Mouse (Mus musculus) thymus, adult 2 months (tissue): ENCODE measurements around the gene Rab32. TPM values are rescaled to one million over a fixed set of nuclear protein-coding genes. Genes with fewer than 3 reads are reported as not detected.

Experiments used
- DNase-seq: peaks from one replicate; pipeline ENCODE4 v3.0.0; 2021
- H3K27ac ChIP-seq: fragments of 200-500 bp; 2 replicates; pipeline ENCODE4 v1.5.1; 2012; ENCODE audit warnings: low read length, control low read depth; ENCODE audit not compliant: control insufficient read depth, insufficient read depth
- H3K27me3 ChIP-seq: fragments of 200-500 bp; 2 replicates; pipeline ENCODE4 v1.6.1; 2012; ENCODE audit warnings: mild to moderate bottlenecking, low read length, moderate library complexity, mixed read lengths; ENCODE audit not compliant: control insufficient read depth, insufficient read depth
- H3K36me3 ChIP-seq: fragments of 200-500 bp; 2 replicates; pipeline ENCODE4 v1.6.1; 2012; ENCODE audit warnings: mild to moderate bottlenecking, low read length, moderate library complexity; ENCODE audit not compliant: control insufficient read depth, insufficient read depth
- H3K4me1 ChIP-seq: fragments of 200-500 bp; replicated peaks from 2 replicates; pipeline ENCODE4 v1.6.1; 2012; ENCODE audit warnings: low read length; ENCODE audit not compliant: control insufficient read depth, insufficient read depth
- H3K4me3 ChIP-seq: fragments of 200-500 bp; 2 replicates; pipeline ENCODE4 v1.5.1; 2012; ENCODE audit warnings: mild to moderate bottlenecking, low read length, control low read depth, moderate library complexity; ENCODE audit not compliant: control insufficient read depth, insufficient read depth
- CTCF ChIP-seq: fragments of 200-500 bp; IDR thresholded peaks from 2 replicates; pipeline ENCODE4 v1.5.1; 2012; ENCODE audit warnings: mild to moderate bottlenecking, control low read depth, low read length, moderate library complexity, borderline replicate concordance; ENCODE audit not compliant: control insufficient read depth, poor library complexity, insufficient read depth; ENCODE audit errors: extremely low read depth
- POLR2A ChIP-seq: fragments of 200-500 bp; IDR thresholded peaks from 2 replicates; pipeline ENCODE4 v1.6.1; 2012; ENCODE audit warnings: mild to moderate bottlenecking, low read length, control low read depth, moderate library complexity; ENCODE audit not compliant: control insufficient read depth, poor library complexity, insufficient read depth; ENCODE audit errors: extremely low read depth
- WGBS: fragments of 180-500 bp; shearing (Covaris S2); methylation state at CpG from one replicate; pipeline ENCODE4 v1.1.7; 2018; 5-methylcytosine and 5-hydroxymethylcytosine counted together
- polyA plus RNA-seq: library from polyadenylated mRNA; depleted of rRNA; stranded (reverse); fragments of >200 nt; gene quantifications from 2 replicates; pipeline ENCODE4 v1.2.3, GENCODE M21; 2012; rRNA removed

Rab32 gene
- polyA plus RNA-seq, 1 experiment = 14.2 TPM

DNA sequence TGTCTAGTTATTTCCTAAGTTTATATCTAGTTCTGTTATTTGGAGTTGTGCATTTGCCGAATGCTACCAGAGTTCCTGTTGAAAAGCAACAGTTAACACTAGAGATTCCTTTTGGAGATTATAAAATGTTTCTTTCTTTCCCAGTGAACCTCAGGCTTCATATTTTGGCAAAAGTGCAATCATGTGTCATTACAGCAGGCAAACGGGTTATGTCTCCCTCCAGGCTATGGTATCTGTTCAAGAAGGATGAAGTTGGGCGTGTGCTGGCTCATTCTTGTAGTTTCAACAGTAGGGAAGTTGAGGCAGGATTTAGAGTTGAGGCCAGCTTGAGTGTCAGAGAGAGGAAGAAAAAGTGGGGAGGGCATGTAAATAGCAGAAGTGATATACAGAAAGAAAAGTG, 2.4 kb downstream of the Rab32 start:
- no peak overlapping the region for H3K27ac ChIP-seq
- no peaks in the 10 kb centered on the region for H3K36me3 ChIP-seq
- 90% methylated on average over 3 of the region's 3 CpGs for whole genome bisulfite sequencing
- peaks cover 3% of the 10 kb centered on the region; the same call in 1 of the 2 replicates for H3K4me1 ChIP-seq
- TF ChIP-seq POLR2A = no peak
- TF ChIP-seq CTCF = no peak
- H3K4me3 ChIP-seq = no peak overlapping the region
- DNase-seq = no peak
- no peaks in the 10 kb centered on the region for H3K27me3 ChIP-seq

DNA sequence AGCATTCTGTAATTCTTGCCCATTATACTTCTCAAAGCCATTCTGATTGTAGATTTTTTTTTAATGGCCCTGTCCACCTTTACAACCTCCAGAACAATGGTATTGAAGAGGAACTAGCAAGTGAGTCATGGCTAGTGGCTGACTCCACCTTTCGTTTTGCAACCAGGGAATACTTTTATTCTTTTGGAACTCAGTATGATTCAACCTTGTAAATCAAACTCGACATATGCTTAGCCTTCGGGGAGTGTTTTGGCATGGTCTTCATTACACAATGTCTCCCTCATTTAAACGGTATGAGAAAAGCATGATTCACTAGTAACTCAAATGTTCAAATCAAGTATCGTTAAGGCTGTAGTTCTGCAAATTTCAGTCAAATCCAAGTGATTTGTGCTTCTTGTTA, 2.8 kb downstream of the Rab32 start:
- DNase-seq = no peak
- H3K4me1 ChIP-seq = peaks cover 3% of the 10 kb centered on the region; the same call in 1 of the 2 replicates
- TF ChIP-seq POLR2A (no peak), CTCF (no peak)
- H3K27ac ChIP-seq = no peak overlapping the region
- H3K4me3 ChIP-seq = no peak overlapping the region
- no peaks in the 10 kb centered on the region for H3K36me3 ChIP-seq
- WGBS = 68% methylated on average over 5 of the region's 5 CpGs
- no peaks in the 10 kb centered on the region for H3K27me3 ChIP-seq

DNA sequence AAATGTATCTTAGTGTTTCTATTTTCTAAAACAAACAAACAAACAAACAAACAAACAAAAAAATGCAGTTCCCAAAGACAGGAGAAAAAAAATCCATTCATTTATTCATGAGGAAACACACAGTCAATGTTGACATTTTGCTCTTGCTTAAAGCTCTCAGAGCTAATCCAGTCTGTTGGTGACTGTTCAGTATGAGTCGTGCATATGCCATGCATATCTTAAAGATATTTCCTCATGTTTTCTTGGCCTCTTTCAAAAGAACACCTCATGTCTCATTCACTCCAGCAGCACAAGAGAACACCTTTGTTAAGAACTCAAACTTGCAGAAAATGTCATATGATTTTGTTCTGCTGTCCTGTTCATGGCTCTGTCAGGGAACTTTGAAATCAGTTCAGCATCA, 7.9 kb downstream of the Rab32 start:
- no peaks in the 10 kb centered on the region for H3K36me3 ChIP-seq
- TF ChIP-seq POLR2A (no peak), CTCF (no peak)
- no peak for DNase-seq
- no peak overlapping the region for H3K27ac ChIP-seq
- no peaks in the 10 kb centered on the region for H3K27me3 ChIP-seq
- no peaks in the 10 kb centered on the region for H3K4me1 ChIP-seq
- WGBS = 92% methylated on average over 1 of the region's 1 CpGs
- no peak overlapping the region for H3K4me3 ChIP-seq

DNA sequence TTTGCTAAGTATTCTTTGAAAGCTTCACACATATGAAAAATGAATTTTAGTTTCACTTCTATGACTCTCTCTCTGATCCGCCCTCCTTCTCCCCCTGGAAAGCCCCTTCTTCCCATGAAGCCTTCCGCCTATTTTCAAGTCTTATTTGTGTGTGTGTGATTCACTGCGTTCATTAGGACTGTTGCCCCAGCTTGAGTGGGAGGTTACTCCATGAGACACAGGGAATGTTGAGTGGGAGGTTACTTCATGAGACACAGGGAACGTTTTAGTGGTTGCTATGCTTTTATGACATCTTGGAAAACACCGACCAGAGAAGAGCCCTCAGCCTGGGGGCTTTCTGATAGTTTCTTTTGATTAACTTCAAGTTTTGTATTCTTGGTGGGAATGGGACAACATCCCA, 11.4 kb downstream of the Rab32 start:
- WGBS = 90% methylated on average over 5 of the region's 5 CpGs
- Histone ChIP-seq H3K4me3 (no peak overlapping the region), H3K36me3 (no peaks in the 10 kb centered on the region), H3K27me3 (no peaks in the 10 kb centered on the region), H3K27ac (no peak overlapping the region), H3K4me1 (no peaks in the 10 kb centered on the region)
- no peak for DNase-seq
- TF ChIP-seq CTCF = no peak
- no peak for TF ChIP-seq POLR2A

DNA sequence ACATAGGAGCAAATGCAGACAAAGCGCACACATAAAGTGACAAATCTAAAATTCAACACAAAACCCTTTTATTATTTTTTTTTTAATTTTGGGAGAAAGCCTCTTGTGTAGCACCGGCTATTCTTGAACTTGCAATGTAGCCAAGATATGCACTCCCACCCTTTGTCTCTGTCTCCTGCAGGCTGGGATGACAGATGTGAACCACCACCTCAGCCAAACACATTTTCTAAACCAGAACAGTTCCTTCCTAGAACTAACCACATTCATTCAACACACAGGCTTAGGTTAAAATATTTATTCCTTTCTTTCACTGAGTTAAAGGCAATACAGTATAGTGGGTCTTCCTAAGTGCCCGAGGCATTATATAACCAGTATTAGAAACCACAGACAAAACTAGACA, 13.1 kb downstream of the Rab32 start:
- Histone ChIP-seq H3K27ac (no peak overlapping the region), H3K4me1 (no peaks in the 10 kb centered on the region), H3K36me3 (no peaks in the 10 kb centered on the region), H3K4me3 (no peak overlapping the region), H3K27me3 (no peaks in the 10 kb centered on the region)
- TF ChIP-seq POLR2A = no peak
- no peak for TF ChIP-seq CTCF
- no peak for DNase-seq
- WGBS = 87% methylated on average over 3 of the region's 3 CpGs

Other genes with a start within 250 kb of the Rab32 start
- 0.64 and 0.74 TPM in 2 replicates for gene Adgb, start 85.9 kb downstream of the Rab32 start, polyA plus RNA-seq
- gene Gm10944, start 123.1 kb upstream of the Rab32 start, polyA plus RNA-seq = not detected in 2 replicates